Mouse (Mus musculus): ENCODE measurements around the gene Nin. TPM values are rescaled to one million over a fixed set of nuclear protein-coding genes. Genes with fewer than 3 reads are reported as not detected.
A peak's percentile ranks its signal among the peaks of the same experiment; 100 is the strongest.

Gene Nin
- total RNA-seq, 2 experiments from 2014 or later: 16.6 to 19.7 TPM

GRCm38 (mm10) chr12:70129105-70129504 is 15.6 kb upstream of the Nin start:
- intact Hi-C loops (cut with DNase I): no loop called here
- DNase-seq: no peak

- DNase-seq: no peak
- intact Hi-C loops (cut with DNase I): no loop called here
These were observed 13.1 kb upstream of the Nin start for GRCm38 (mm10) chr12:70126626-70127025.

GRCm38 (mm10) chr12:70119552-70119951 is 6.0 kb upstream of the Nin start:
- intact Hi-C loops (cut with DNase I): no loop called here
- DNase-seq: no peak

GRCm38 (mm10) chr12:70118721-70119345 is 5.3 kb upstream of the Nin start:
- intact Hi-C loops (cut with DNase I): no loop called here
- no peak for DNase-seq

GRCm38 (mm10) chr12:70117146-70117545 is 3.6 kb upstream of the Nin start:
- no peak for DNase-seq
- intact Hi-C loops (cut with DNase I): no loop called here

GRCm38 (mm10) chr12:70112090-70112383 is 1.5 kb downstream of the Nin start:
- intact Hi-C loops (cut with DNase I): loop anchor here (2.0 kb wide), 1 partner anchor 33 kb away; no protein-coding TSS in a partner anchor
- DNase-seq: no peak

GRCm38 (mm10) chr12:70111367-70112089 is 2.0 kb downstream of the Nin start:
- peak; percentile 79 to 87 for DNase-seq

GRCm38 (mm10) chr12:70111117-70111366 is 2.5 kb downstream of the Nin start:
- intact Hi-C loops (cut with DNase I): no loop called here
- peak in 1 of 2 experiments; percentile 22 for DNase-seq

More at GRCm38 (mm10) chr12:70111367-70112089, 2.0 kb downstream of the Nin start:
- intact Hi-C loops (cut with DNase I): loop anchor here (2.0 kb wide), 1 partner anchor 33 kb away; no protein-coding TSS in a partner anchor

- no peak for DNase-seq
- intact Hi-C loops (cut with DNase I): no loop called here
These were observed 3.0 kb downstream of the Nin start for GRCm38 (mm10) chr12:70110375-70111116.

GRCm38 (mm10) chr12:70109921-70110320 is 3.6 kb downstream of the Nin start:
- DNase-seq: no peak
- intact Hi-C loops (cut with DNase I): no loop called here

- intact Hi-C loops (cut with DNase I): no loop called here
These were observed 5.4 kb downstream of the Nin start for GRCm38 (mm10) chr12:70108104-70108503.

GRCm38 (mm10) chr12:70106508-70106907 is 7.0 kb downstream of the Nin start:
- no peak for DNase-seq
- intact Hi-C loops (cut with DNase I): no loop called here

More at GRCm38 (mm10) chr12:70108104-70108503, 5.4 kb downstream of the Nin start:
- no peak for DNase-seq

GRCm38 (mm10) chr12:70105885-70106284 is 7.6 kb downstream of the Nin start:
- intact Hi-C loops (cut with DNase I): no loop called here
- no peak for DNase-seq

- DNase-seq: no peak
- intact Hi-C loops (cut with DNase I): no loop called here
These were observed 8.6 kb downstream of the Nin start for GRCm38 (mm10) chr12:70104776-70105420.

GRCm38 (mm10) chr12:70104199-70104598 is 9.3 kb downstream of the Nin start:
- intact Hi-C loops (cut with DNase I): no loop called here
- no peak for DNase-seq

GRCm38 (mm10) chr12:70103257-70103656 is 10.3 kb downstream of the Nin start:
- no peak for DNase-seq
- intact Hi-C loops (cut with DNase I): no loop called here

GRCm38 (mm10) chr12:70102426-70102825 is 11.1 kb downstream of the Nin start:
- intact Hi-C loops (cut with DNase I): no loop called here
- DNase-seq: no peak

GRCm38 (mm10) chr12:70101823-70102222 is 11.7 kb downstream of the Nin start:
- no peak for DNase-seq
- intact Hi-C loops (cut with DNase I): no loop called here

GRCm38 (mm10) chr12:70097901-70098300 is 15.6 kb downstream of the Nin start:
- no peak for DNase-seq
- intact Hi-C loops (cut with DNase I): no loop called here

- intact Hi-C loops (cut with DNase I): no loop called here
- no peak for DNase-seq
These were observed 16.2 kb downstream of the Nin start for GRCm38 (mm10) chr12:70097316-70097715.

GRCm38 (mm10) chr12:70093266-70093893 is 20.1 kb downstream of the Nin start:
- no peak for DNase-seq
- intact Hi-C loops (cut with DNase I): no loop called here

All from heart, postnatal 36 days (tissue).